Mouse (Mus musculus): ENCODE results near the gene Pak4. TPM values are rescaled to one million over a fixed set of nuclear protein-coding genes. Genes with fewer than 3 reads are reported as not detected.
A peak's percentile ranks its signal among the peaks of the same experiment; 100 is the strongest.

Pak4 gene
- total RNA-seq, 2 experiments from 2014 or later, result 2.4 to 3.2 TPM

GRCm38 (mm10) chr7:28570982-28571682 lies 26.9 kb downstream of the Pak4 start:
- TF ChIP-seq CTCF (IDR thresholded peaks at IDR 0.05), result no peak
- DNase-seq, result no peak
- Histone ChIP-seq H3K27ac (peak overlapping the region; percentile 48), H3K4me3 (no peak overlapping the region; the same call in 1 of the 2 replicates)
- intact Hi-C loops (cut with DNase I), result no loop called here

DNA sequence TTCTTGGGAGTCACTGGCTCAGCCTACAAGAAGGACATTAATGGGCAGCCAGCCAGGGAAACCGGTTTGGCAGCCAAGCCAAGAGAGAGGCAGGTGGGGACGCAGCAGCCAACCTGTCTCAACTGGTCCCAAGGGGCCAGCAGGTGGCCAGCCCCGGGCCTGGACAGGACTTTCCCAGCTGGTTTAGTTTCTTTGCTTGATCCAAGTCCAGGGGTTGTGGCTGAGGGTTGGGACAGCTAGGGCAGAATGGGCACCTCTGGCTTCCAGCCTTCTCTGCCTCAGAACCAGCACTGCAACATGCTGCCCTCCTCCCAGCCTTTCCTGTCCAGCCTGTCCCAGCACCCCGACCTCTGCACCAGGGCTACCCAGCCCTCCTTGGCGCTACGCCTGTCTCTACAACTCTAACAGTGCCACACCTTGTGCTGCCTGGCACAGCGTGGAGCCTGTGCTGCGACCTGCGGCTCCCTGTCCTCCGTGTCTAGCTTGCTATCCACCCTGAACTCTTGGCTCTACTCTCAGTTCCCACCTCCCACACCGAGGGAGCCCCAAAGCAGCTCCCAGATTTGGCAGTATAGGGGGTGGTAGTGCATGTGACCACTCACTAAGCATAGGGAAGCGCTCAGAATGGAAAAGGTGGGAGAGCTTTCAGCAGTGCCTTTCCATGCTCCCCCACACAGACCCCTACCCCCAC lies 27.5 kb downstream of the Pak4 start:
- Histone ChIP-seq H3K4me3 (peak overlapping the region; percentile 5; the same call in 1 of the 2 replicates), H3K27ac (peak overlapping the region; percentile 48)
- DNase-seq, result peak; percentile 87
- TF ChIP-seq CTCF (IDR thresholded peaks at IDR 0.05), result no peak; the same call in 1 of the 2 replicates
- intact Hi-C loops (cut with DNase I), result no loop called here

DNA sequence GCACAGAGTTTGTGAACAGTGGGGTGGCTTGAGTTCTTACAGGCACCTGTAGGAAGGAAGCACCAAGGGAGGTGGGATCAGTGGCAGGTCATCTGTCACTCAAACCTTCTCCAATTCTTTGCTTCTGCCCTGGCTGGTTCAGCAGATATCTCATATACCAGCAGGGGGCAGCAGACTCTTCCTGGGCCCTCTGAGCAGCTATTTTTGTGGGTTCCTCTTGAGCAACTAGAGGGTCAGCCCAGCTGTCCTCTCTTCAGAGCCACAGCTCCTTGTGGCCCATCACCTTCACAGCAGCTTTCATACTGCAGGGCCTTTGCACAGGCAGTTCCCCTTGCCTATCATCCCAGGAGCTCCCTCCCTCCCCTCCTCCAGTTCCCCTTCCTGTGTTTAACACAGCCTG lies 29.7 kb downstream of the Pak4 start:
- DNase-seq, result peak; percentile 71
- intact Hi-C loops (cut with DNase I), result loop anchor here (1.0 to 2.0 kb wide), 3 partner anchors 33 to 159 kb away; no protein-coding TSS in a partner anchor
- H3K4me3 ChIP-seq, result no peak overlapping the region
- peak; percentile 94 for TF ChIP-seq CTCF (IDR thresholded peaks at IDR 0.05)
- H3K27ac ChIP-seq, result no peak overlapping the region

GRCm38 (mm10) chr7:28567539-28567938 lies 30.4 kb downstream of the Pak4 start:
- Histone ChIP-seq H3K4me3 (no peak overlapping the region), H3K27ac (no peak overlapping the region)
- no peak for DNase-seq
- no peak for TF ChIP-seq CTCF (IDR thresholded peaks at IDR 0.05)
- intact Hi-C loops (cut with DNase I), result no loop called here

DNA sequence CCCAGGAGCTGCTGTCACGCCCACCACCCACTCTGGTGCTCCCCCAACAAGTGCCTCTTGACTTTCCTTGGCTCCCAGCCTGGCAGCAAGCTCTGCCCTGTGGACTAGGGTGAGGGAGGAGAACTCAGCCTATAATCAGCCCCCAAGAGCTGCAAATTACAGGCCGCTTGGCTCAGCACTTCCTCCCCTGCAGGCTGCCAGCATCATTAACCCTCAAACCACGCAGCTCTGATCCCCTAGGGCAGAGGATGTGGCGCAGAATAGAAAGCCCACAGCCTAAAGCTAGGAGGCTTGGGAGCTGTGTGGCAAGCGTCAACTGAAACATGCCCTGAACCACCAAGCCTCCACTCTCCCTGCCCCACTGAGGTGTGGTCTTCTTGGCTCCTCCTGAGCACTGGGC lies 32.6 kb downstream of the Pak4 start:
- no peak for TF ChIP-seq CTCF (IDR thresholded peaks at IDR 0.05)
- intact Hi-C loops (cut with DNase I), result no loop called here
- no peak overlapping the region for H3K27ac ChIP-seq
- no peak overlapping the region for H3K4me3 ChIP-seq
- DNase-seq, result no peak

- TF ChIP-seq CTCF (IDR thresholded peaks at IDR 0.05), result no peak
- Histone ChIP-seq H3K27ac (no peak overlapping the region), H3K4me3 (no peak overlapping the region)
- intact Hi-C loops (cut with DNase I), result no loop called here
- no peak for DNase-seq
Measured at GRCm38 (mm10) chr7:28562951-28563350, 35.0 kb downstream of the Pak4 start.

DNA sequence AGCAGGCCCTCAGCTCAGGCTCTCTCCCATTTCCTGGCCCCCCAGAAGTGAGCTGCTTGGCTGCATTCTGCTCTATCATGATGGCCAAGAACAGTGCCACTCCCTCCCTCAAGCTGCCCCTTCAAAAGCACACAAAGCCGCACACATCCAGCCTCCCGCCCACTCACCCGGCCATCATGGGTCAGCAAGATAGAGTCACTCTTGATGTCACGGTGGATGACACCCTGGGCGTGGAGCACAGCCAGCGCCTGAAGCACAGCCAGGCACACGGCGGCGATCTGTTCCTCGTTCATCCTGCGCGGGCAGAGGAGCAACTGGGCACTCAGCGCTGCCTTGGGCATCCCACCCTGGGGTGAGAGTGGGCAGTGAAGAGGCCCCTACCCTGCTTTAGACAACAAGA lies 35.6 kb downstream of the Pak4 start:
- Histone ChIP-seq H3K4me3 (no peak overlapping the region), H3K27ac (no peak overlapping the region)
- no peak for TF ChIP-seq CTCF (IDR thresholded peaks at IDR 0.05)
- DNase-seq, result no peak
- intact Hi-C loops (cut with DNase I), result no loop called here

DNA sequence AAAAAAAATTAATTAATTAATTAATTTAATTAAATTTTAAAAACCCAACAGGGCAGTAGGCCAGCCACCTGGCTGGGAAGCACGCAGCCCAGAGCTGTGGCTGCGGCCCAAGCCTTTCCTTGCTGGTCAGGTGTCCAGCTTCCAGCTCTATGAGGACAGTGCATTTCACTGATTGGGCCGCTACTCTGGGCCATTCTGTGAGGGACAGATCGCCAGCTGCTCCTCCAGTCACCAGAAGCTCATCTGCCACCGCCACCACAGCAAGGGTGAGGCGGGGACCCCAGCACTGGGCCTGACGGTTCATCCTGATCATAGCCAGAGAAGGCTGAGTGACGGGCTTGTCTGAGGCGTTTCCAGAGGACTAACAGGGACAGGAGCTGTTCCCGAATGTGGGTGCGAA lies 36.0 kb downstream of the Pak4 start:
- H3K27ac ChIP-seq, result no peak overlapping the region

GRCm38 (mm10) chr7:28560856-28561255 lies 37.1 kb downstream of the Pak4 start:
- Histone ChIP-seq H3K27ac (no peak overlapping the region), H3K4me3 (no peak overlapping the region)
- intact Hi-C loops (cut with DNase I), result no loop called here
- no peak for DNase-seq
- TF ChIP-seq CTCF (IDR thresholded peaks at IDR 0.05), result no peak

More for the DNA sequence above, 36.0 kb downstream of the Pak4 start:
- DNase-seq, result no peak
- no peak overlapping the region for H3K4me3 ChIP-seq
- no peak for TF ChIP-seq CTCF (IDR thresholded peaks at IDR 0.05)
- intact Hi-C loops (cut with DNase I), result no loop called here

DNA sequence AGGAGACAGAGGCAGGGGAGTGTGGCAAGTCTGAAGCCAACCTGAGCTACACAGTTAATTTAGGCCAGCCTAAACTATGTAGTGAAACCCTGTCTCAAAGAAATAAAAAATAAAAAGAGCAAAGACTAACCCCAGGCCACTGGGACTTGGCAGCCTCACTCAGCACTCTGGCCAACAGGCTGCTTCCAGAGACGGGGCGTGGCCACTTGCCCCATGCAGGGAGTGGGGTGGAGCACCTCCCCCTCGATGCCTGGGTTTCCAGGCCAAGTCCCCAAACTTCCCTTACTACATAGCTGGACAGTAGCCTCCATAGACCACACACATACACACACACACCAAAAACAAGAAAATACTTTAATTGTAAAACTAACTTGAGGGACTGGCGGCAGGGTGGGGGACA lies 39.5 kb downstream of the Pak4 start:
- peak overlapping the region; percentile 52; the same call in 1 of the 2 replicates for H3K27ac ChIP-seq
- intact Hi-C loops (cut with DNase I), result no loop called here
- no peak for TF ChIP-seq CTCF (IDR thresholded peaks at IDR 0.05)
- H3K4me3 ChIP-seq, result no peak overlapping the region
- DNase-seq, result peak; percentile 84

DNA sequence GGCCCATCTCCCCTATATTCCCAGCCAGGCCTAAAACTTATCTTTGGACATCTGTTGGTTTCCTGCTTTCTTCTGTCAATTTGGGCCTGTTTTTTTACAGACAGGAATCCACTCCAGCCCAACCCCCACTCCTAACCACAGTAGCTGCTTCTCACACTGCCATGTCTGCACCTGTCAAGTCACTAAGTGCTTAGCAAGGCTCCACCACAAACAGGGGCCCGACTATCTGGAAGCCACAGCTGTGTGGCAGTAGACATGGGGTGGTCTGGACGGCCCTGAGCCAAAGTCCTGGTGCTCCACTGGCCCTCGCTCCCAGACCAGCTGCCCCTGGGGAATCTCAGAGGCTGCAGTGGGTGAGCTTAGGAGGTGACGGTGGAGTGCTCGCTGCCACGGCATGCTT lies 40.3 kb downstream of the Pak4 start:
- no peak for TF ChIP-seq CTCF (IDR thresholded peaks at IDR 0.05)
- no peak overlapping the region for H3K4me3 ChIP-seq
- DNase-seq, result no peak
- no peak overlapping the region for H3K27ac ChIP-seq
- intact Hi-C loops (cut with DNase I), result no loop called here

GRCm38 (mm10) chr7:28557069-28557468 lies 40.9 kb downstream of the Pak4 start:
- intact Hi-C loops (cut with DNase I), result no loop called here
- Histone ChIP-seq H3K27ac (no peak overlapping the region), H3K4me3 (no peak overlapping the region)
- no peak for TF ChIP-seq CTCF (IDR thresholded peaks at IDR 0.05)
- DNase-seq, result no peak

- intact Hi-C loops (cut with DNase I), result no loop called here
- Histone ChIP-seq H3K4me3 (no peak overlapping the region), H3K27ac (no peak overlapping the region)
- no peak for DNase-seq
- TF ChIP-seq CTCF (IDR thresholded peaks at IDR 0.05), result no peak
Measured at GRCm38 (mm10) chr7:28555939-28556535, 41.9 kb downstream of the Pak4 start.
